Mouse (Mus musculus): ENCODE results near the gene Lpar2. TPM values are rescaled to one million over a fixed set of nuclear protein-coding genes. Genes with fewer than 3 reads are reported as not detected.
A peak's percentile ranks its signal among the peaks of the same experiment; 100 is the strongest.

Gene Lpar2
- polyA plus RNA-seq (2014; fragmentation: Nextera tagmentation; extraction: Ambion mirVana) = 1.3 and 1.4 TPM in 2 replicates

GRCm38 (mm10) chr8:69822386-69823191 lies at the start of gene Lpar2:
Lpar2 (plus strand) TSS chr8:69822429.
- Histone ChIP-seq H3K27ac (ENCODE audit: low read depth, low read length) (peak within 1 kb of the TSS; percentile 67; the same call in 1 of the 2 replicates), H3K36me3 (ENCODE audit: control insufficient read depth, insufficient read depth, low read length) (peaks cover 29% of the 10 kb centered on the region), H3K27me3 (replicated peaks; ENCODE audit: control insufficient read depth, insufficient read depth, low read length) (no peaks in the 10 kb centered on the region), H3K4me2 (ENCODE audit: low read length) (peak within 1 kb of the TSS; percentile 81), H3K9me3 (replicated peaks; ENCODE audit: control insufficient read depth, low read length) (no peaks in the 10 kb centered on the region), H3K4me1 (ENCODE audit: control insufficient read depth, insufficient read depth, low read length) (peaks cover 21% of the 10 kb centered on the region), H3K9ac (ENCODE audit: low read length) (peak within 1 kb of the TSS; percentile 69), H3K4me3 (ENCODE audit: low read depth, low read length) (peak within 1 kb of the TSS; percentile 58)
- DNase-seq (ENCODE audit: low spot score) = peak; percentile 83
- peak; percentile 81 for ATAC-seq
- WGBS = under 1% methylated on average over 32 of the region's 35 CpGs

- H3K27me3 ChIP-seq (replicated peaks; ENCODE audit: control insufficient read depth, insufficient read depth, low read length) = no peaks in the 10 kb centered on the region
- peak within 1 kb of the TSS; percentile 56 for H3K4me2 ChIP-seq (ENCODE audit: low read length)
- peak within 1 kb of the TSS; percentile 78 for H3K9ac ChIP-seq (ENCODE audit: low read length)
- peaks cover 17% of the 10 kb centered on the region for H3K4me1 ChIP-seq (ENCODE audit: control insufficient read depth, insufficient read depth, low read length)
- H3K4me3 ChIP-seq (ENCODE audit: low read depth, low read length) = peak within 1 kb of the TSS; percentile 58
- H3K36me3 ChIP-seq (ENCODE audit: control insufficient read depth, insufficient read depth, low read length) = peaks cover 7% of the 10 kb centered on the region; the same call in 1 of the 2 replicates
- DNase-seq (ENCODE audit: low spot score) = peak; percentile 100
- ATAC-seq = peak; percentile 99
- under 1% methylated on average over 41 of the region's 41 CpGs for WGBS
- peak within 1 kb of the TSS; percentile 98 for H3K27ac ChIP-seq (ENCODE audit: low read depth, low read length)
- H3K9me3 ChIP-seq (replicated peaks; ENCODE audit: control insufficient read depth, low read length) = no peaks in the 10 kb centered on the region
These were observed 47.6 kb upstream of the Lpar2 start, which contains the start of gene Gm20422 for GRCm38 (mm10) chr8:69774503-69775148. Gm20422 (minus strand) TSS chr8:69774886.

- Histone ChIP-seq H3K9ac (ENCODE audit: low read length) (peak overlapping the region; percentile 43), H3K27ac (ENCODE audit: low read depth, low read length) (peak overlapping the region; percentile 98; the same call in 1 of the 2 replicates), H3K4me1 (ENCODE audit: control insufficient read depth, insufficient read depth, low read length) (peaks cover 17% of the 10 kb centered on the region), H3K27me3 (replicated peaks; ENCODE audit: control insufficient read depth, insufficient read depth, low read length) (no peaks in the 10 kb centered on the region), H3K36me3 (ENCODE audit: control insufficient read depth, insufficient read depth, low read length) (peaks cover 1% of the 10 kb centered on the region; the same call in 1 of the 2 replicates), H3K4me3 (ENCODE audit: low read depth, low read length) (peak overlapping the region; percentile 58), H3K4me2 (ENCODE audit: low read length) (peak overlapping the region; percentile 56), H3K9me3 (replicated peaks; ENCODE audit: control insufficient read depth, low read length) (no peaks in the 10 kb centered on the region)
- 58% methylated on average over 2 of the region's 2 CpGs for WGBS
- ATAC-seq = no peak; the same call in 1 of the 2 replicates
- no peak for DNase-seq (ENCODE audit: low spot score)
These were observed 47.1 kb upstream of the Lpar2 start for GRCm38 (mm10) chr8:69775149-69775534.

GRCm38 (mm10) chr8:69777111-69777510 lies 45.1 kb upstream of the Lpar2 start:
- H3K9ac ChIP-seq (ENCODE audit: low read length) = no peak overlapping the region
- H3K4me3 ChIP-seq (ENCODE audit: low read depth, low read length) = no peak overlapping the region
- H3K27me3 ChIP-seq (replicated peaks; ENCODE audit: control insufficient read depth, insufficient read depth, low read length) = no peaks in the 10 kb centered on the region
- H3K4me1 ChIP-seq (ENCODE audit: control insufficient read depth, insufficient read depth, low read length) = peaks cover 12% of the 10 kb centered on the region
- no peak for DNase-seq (ENCODE audit: low spot score)
- H3K4me2 ChIP-seq (ENCODE audit: low read length) = no peak overlapping the region
- no peak overlapping the region for H3K27ac ChIP-seq (ENCODE audit: low read depth, low read length)
- no peaks in the 10 kb centered on the region for H3K36me3 ChIP-seq (ENCODE audit: control insufficient read depth, insufficient read depth, low read length)
- H3K9me3 ChIP-seq (replicated peaks; ENCODE audit: control insufficient read depth, low read length) = no peaks in the 10 kb centered on the region
- ATAC-seq = no peak
- 63% methylated on average over 11 of the region's 12 CpGs for WGBS

GRCm38 (mm10) chr8:69789105-69789504 lies 33.1 kb upstream of the Lpar2 start:
- no peak overlapping the region for H3K9ac ChIP-seq (ENCODE audit: low read length)

GRCm38 (mm10) chr8:69789731-69790130 lies 32.5 kb upstream of the Lpar2 start:
- no peak overlapping the region for H3K9ac ChIP-seq (ENCODE audit: low read length)
- ATAC-seq = no peak
- H3K4me2 ChIP-seq (ENCODE audit: low read length) = no peak overlapping the region

More at GRCm38 (mm10) chr8:69789105-69789504, 33.1 kb upstream of the Lpar2 start:
- no peak for DNase-seq (ENCODE audit: low spot score)
- Histone ChIP-seq H3K4me1 (ENCODE audit: control insufficient read depth, insufficient read depth, low read length) (peaks cover 14% of the 10 kb centered on the region), H3K27me3 (replicated peaks; ENCODE audit: control insufficient read depth, insufficient read depth, low read length) (no peaks in the 10 kb centered on the region), H3K27ac (ENCODE audit: low read depth, low read length) (no peak overlapping the region), H3K9me3 (replicated peaks; ENCODE audit: control insufficient read depth, low read length) (no peaks in the 10 kb centered on the region), H3K36me3 (ENCODE audit: control insufficient read depth, insufficient read depth, low read length) (peaks cover 12% of the 10 kb centered on the region), H3K4me3 (ENCODE audit: low read depth, low read length) (no peak overlapping the region), H3K4me2 (ENCODE audit: low read length) (no peak overlapping the region)
- WGBS = 95% methylated on average over 5 of the region's 5 CpGs
- ATAC-seq = no peak

GRCm38 (mm10) chr8:69790364-69790763 lies 31.9 kb upstream of the Lpar2 start:
- Histone ChIP-seq H3K9me3 (replicated peaks; ENCODE audit: control insufficient read depth, low read length) (no peaks in the 10 kb centered on the region), H3K9ac (ENCODE audit: low read length) (peak overlapping the region; percentile 92), H3K27ac (ENCODE audit: low read depth, low read length) (no peak overlapping the region), H3K4me2 (ENCODE audit: low read length) (peak overlapping the region; percentile 90), H3K27me3 (replicated peaks; ENCODE audit: control insufficient read depth, insufficient read depth, low read length) (no peaks in the 10 kb centered on the region), H3K4me3 (ENCODE audit: low read depth, low read length) (peak overlapping the region; percentile 99), H3K4me1 (ENCODE audit: control insufficient read depth, insufficient read depth, low read length) (peaks cover 14% of the 10 kb centered on the region), H3K36me3 (ENCODE audit: control insufficient read depth, insufficient read depth, low read length) (peaks cover 24% of the 10 kb centered on the region)
- ATAC-seq (peak; percentile 26; the same call in 1 of the 2 replicates), DNase-seq (ENCODE audit: low spot score) (no peak)
- 25% methylated on average over 11 of the region's 11 CpGs for WGBS

More at GRCm38 (mm10) chr8:69789731-69790130, 32.5 kb upstream of the Lpar2 start:
- no peaks in the 10 kb centered on the region for H3K9me3 ChIP-seq (replicated peaks; ENCODE audit: control insufficient read depth, low read length)
- H3K4me3 ChIP-seq (ENCODE audit: low read depth, low read length) = no peak overlapping the region
- WGBS = 73% methylated on average over 5 of the region's 5 CpGs
- no peaks in the 10 kb centered on the region for H3K27me3 ChIP-seq (replicated peaks; ENCODE audit: control insufficient read depth, insufficient read depth, low read length)
- no peak overlapping the region for H3K27ac ChIP-seq (ENCODE audit: low read depth, low read length)
- peaks cover 18% of the 10 kb centered on the region for H3K36me3 ChIP-seq (ENCODE audit: control insufficient read depth, insufficient read depth, low read length)
- H3K4me1 ChIP-seq (ENCODE audit: control insufficient read depth, insufficient read depth, low read length) = peaks cover 14% of the 10 kb centered on the region
- no peak for DNase-seq (ENCODE audit: low spot score)

GRCm38 (mm10) chr8:69790773-69791367 lies 31.4 kb upstream of the Lpar2 start, which contains the start of the genes Atp13a1 and Zfp866:
Atp13a1 (plus strand) TSS chr8:69791163.
Zfp866 (minus strand) TSS chr8:69791178.
- H3K4me2 ChIP-seq (ENCODE audit: low read length) = peak within 1 kb of the TSS; percentile 90
- no peaks in the 10 kb centered on the region for H3K27me3 ChIP-seq (replicated peaks; ENCODE audit: control insufficient read depth, insufficient read depth, low read length)
- peaks cover 14% of the 10 kb centered on the region for H3K4me1 ChIP-seq (ENCODE audit: control insufficient read depth, insufficient read depth, low read length)
- ATAC-seq = peak; percentile 97
- peak; percentile 93 for DNase-seq (ENCODE audit: low spot score)
- no peaks in the 10 kb centered on the region for H3K9me3 ChIP-seq (replicated peaks; ENCODE audit: control insufficient read depth, low read length)
- H3K36me3 ChIP-seq (ENCODE audit: control insufficient read depth, insufficient read depth, low read length) = peaks cover 29% of the 10 kb centered on the region
- peak within 1 kb of the TSS; percentile 99 for H3K4me3 ChIP-seq (ENCODE audit: low read depth, low read length)
- WGBS = under 1% methylated on average over 37 of the region's 38 CpGs
- peak within 1 kb of the TSS; percentile 74 for H3K27ac ChIP-seq (ENCODE audit: low read depth, low read length)
- peak within 1 kb of the TSS; percentile 92 for H3K9ac ChIP-seq (ENCODE audit: low read length)

Data from forebrain, embryonic 14.5 days (tissue).